Mouse (Mus musculus): ENCODE data around the gene Arid3a.

DNA sequence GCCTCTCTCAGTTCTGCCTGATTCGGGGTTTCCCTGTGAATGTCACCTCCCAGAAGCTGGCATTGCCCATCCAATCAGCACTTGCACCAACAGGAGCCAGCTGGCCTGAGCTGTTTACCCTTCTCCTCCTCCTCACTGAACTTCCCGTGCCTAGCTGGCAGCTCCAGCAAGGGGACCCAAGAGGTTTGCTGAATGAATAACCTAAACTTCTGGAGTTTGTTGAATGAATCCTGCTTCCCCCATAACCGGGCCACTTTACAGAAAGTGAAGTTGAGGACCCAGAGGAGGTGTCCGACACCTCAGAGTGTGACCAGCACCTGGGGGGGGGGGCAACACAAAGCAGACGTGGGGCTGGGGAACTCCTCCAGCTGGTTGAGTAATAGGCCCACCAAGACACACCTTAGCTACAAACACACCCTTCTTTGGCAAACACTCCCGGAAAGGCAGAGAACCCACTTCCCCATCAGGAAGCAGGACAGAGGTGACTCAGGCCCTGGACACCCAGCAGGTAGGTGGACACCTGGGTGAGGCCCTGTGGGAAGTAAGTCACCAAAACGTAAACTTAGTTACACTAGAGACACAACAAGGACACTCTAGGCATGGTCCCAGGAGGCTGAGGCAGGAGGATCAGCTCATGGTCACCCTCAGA, 11.8 kb upstream of the Arid3a start:
- no peak for TF ChIP-seq POLR2A (IDR thresholded peaks at IDR 0.05; ENCODE audit: borderline replicate concordance, control insufficient read depth, low read depth, low read length)
- no peak for TF ChIP-seq CTCF (IDR thresholded peaks at IDR 0.05; ENCODE audit: control insufficient read depth, insufficient read depth, low read length)

Measured in bone marrow, adult 2 months (tissue).